17 mouse cellular contexts compared by ENCODE assay signal in genomic region chr9:47374086-47374485, GRCm38 (mm10).
"Had no signal": no experiment of that assay in that cellular context is flagged by ENCODE, and none has a peak within 500 bp of the region (broad histone marks: within the 10 kb centered on the region; RNA-seq: fewer than 3 reads in every experiment).

No protein-coding gene starts in this region.

- H3K4me3 ChIP-seq: midbrain, embryonic 10.5 days; midbrain, embryonic 12.5 days; myocyte; neural tube, embryonic 13.5 days; neural tube, embryonic 15.5 days had no signal

- DNase-seq: lung, adult 18-20 months; lung, embryonic 14.5 days; lung, postnatal 10 days; midbrain, embryonic 14.5 days; retina, postnatal 1 day; right cerebral cortex, adult 18-20 months; right cerebral cortex, postnatal 25 days; right cerebral cortex, postnatal 4 days; spleen, adult 18-20 months; thymus, adult 18-20 months; thymus, postnatal 14 days; thymus, postnatal 36 days had no signal

- H3K27ac ChIP-seq: midbrain, embryonic 10.5 days; midbrain, embryonic 12.5 days; neural tube, embryonic 13.5 days; neural tube, embryonic 15.5 days had no signal

- H3K4me1 ChIP-seq: midbrain, embryonic 10.5 days; neural tube, embryonic 15.5 days had no signal

- H3K27me3 ChIP-seq: neural tube, embryonic 15.5 days had no signal

- H3K9me3 ChIP-seq: neural tube, embryonic 13.5 days; neural tube, embryonic 15.5 days had no signal

- H3K36me3 ChIP-seq: midbrain, embryonic 10.5 days; midbrain, embryonic 12.5 days; neural tube, embryonic 13.5 days; neural tube, embryonic 15.5 days had no signal
